Mouse (Mus musculus) liver, embryonic 14.5 days (tissue): Measurements from ENCODE around the gene Tmcc1. TPM values are rescaled to one million over a fixed set of nuclear protein-coding genes. Genes with fewer than 3 reads are reported as not detected.
"Not testable (repeated sequence)": the region's sequence is repeated elsewhere in the genome, so short reads cannot be mapped to it uniquely, and the experiment has no call there.

Experiments
- ATAC-seq: fragments of 200-750 bp; cut with Nextera tagmentation; 2 replicates; pipeline ENCODE4 v1.8.0; 2017; ENCODE audit warnings: moderate number of reproducible peaks, mild to moderate bottlenecking, moderate library complexity; ENCODE audit not compliant: insufficient read depth
- DNase-seq, 3 experiments: peaks; one replicate each; pipeline ENCODE4 v3.0.0-alpha.2; 2012 to 2013; ENCODE audit warnings: low read depth in 3 of 3, low spot score in 3 of 3
- H3K27ac ChIP-seq: fragments of 300-500 bp; sonication (generic); 2 replicates; pipeline ENCODE4 v1.5.1; 2014; ENCODE audit warnings: moderate library complexity, mild to moderate bottlenecking, control low read depth, inconsistent platforms
- H3K27me3 ChIP-seq: fragments of 300-500 bp; sonication (generic); 2 replicates; pipeline ENCODE4 v1.6.1; 2014; ENCODE audit warnings: mild to moderate bottlenecking, low read length, moderate library complexity; ENCODE audit not compliant: control insufficient read depth, insufficient read depth
- H3K36me3 ChIP-seq: fragments of 300-500 bp; sonication (generic); replicated peaks from 2 replicates; pipeline ENCODE4 v1.6.1; 2014; ENCODE audit warnings: low read depth; ENCODE audit not compliant: control insufficient read depth, insufficient read depth
- H3K4me1 ChIP-seq, 2 experiments: fragments of 200-500 bp in 1 of 2; fragments of 300-500 bp in 1 of 2; sonication (generic) in 1 of 2; replicated peaks; 2 replicates each; pipeline ENCODE4 v1.6.1; 2012 to 2014; ENCODE audit warnings: antibody characterized with exemption in 1 of 2, inconsistent platforms in 1 of 2, low read length in 1 of 2; ENCODE audit not compliant: control insufficient read depth in 2 of 2, insufficient read depth in 2 of 2
- H3K4me2 ChIP-seq: fragments of 300-500 bp; sonication (generic); 2 replicates; pipeline ENCODE4 v1.6.1; 2014; ENCODE audit warnings: low read depth, mild to moderate bottlenecking, control low read depth, moderate library complexity
- H3K4me3 ChIP-seq, 2 experiments: fragments of 200-500 bp in 1 of 2; fragments of 300-500 bp in 1 of 2; sonication (generic) in 1 of 2; 2 replicates each; pipeline ENCODE4 v1.5.1; 2012 to 2014; ENCODE audit warnings: low read depth in 2 of 2, low read length in 2 of 2, mild to moderate bottlenecking in 2 of 2, control low read depth in 1 of 2, inconsistent platforms in 1 of 2, moderate library complexity in 1 of 2; ENCODE audit not compliant: insufficient read depth in 1 of 2
- H3K9ac ChIP-seq: fragments of 300-500 bp; sonication (generic); replicated peaks from 2 replicates; pipeline ENCODE4 v1.6.1; 2014; ENCODE audit warnings: mild to moderate bottlenecking, control low read depth, moderate library complexity
- H3K9me3 ChIP-seq: fragments of 300-500 bp; sonication (generic); 2 replicates; pipeline ENCODE4 v1.6.1; 2016; ENCODE audit warnings: low read length, mixed read lengths; ENCODE audit not compliant: control insufficient read depth
- CTCF ChIP-seq: IDR thresholded peaks from 2 replicates; pipeline ENCODE4 v1.5.1; 2016; ENCODE audit warnings: antibody characterized with exemption, low read depth, control low read depth
- EP300 ChIP-seq: IDR thresholded peaks from 2 replicates; pipeline ENCODE4 v1.6.1; 2016; ENCODE audit warnings: antibody characterized with exemption, low read depth
- WGBS: fragments of 180-500 bp; shearing (Covaris S2); extraction: QIAGEN DNeasy Blood & Tissue Kit; methylation state at CpG from one replicate; pipeline ENCODE4 v1.1.7; 2014; ENCODE audit not compliant: insufficient replicate concordance; 5-methylcytosine and 5-hydroxymethylcytosine counted together
- polyA plus RNA-seq, 2 experiments: library from polyadenylated mRNA; depleted of rRNA in 1 of 2; stranded (reverse) in 1 of 2; unstranded in 1 of 2; fragments of >200 nt; fragmentation: Nextera tagmentation in 1 of 2; extraction: Ambion mirVana in 1 of 2; gene quantifications; 2 replicates each; pipeline versions ENCODE4 v1.2.1 to v1.2.3; 2012 to 2014

Gene Tmcc1
- 2.1 and 3.2 TPM in 2 replicates for polyA plus RNA-seq (2012; rRNA removed)
- 2.6 and 2.8 TPM in 2 replicates for polyA plus RNA-seq (2014; fragmentation: Nextera tagmentation; extraction: Ambion mirVana)

DNA sequence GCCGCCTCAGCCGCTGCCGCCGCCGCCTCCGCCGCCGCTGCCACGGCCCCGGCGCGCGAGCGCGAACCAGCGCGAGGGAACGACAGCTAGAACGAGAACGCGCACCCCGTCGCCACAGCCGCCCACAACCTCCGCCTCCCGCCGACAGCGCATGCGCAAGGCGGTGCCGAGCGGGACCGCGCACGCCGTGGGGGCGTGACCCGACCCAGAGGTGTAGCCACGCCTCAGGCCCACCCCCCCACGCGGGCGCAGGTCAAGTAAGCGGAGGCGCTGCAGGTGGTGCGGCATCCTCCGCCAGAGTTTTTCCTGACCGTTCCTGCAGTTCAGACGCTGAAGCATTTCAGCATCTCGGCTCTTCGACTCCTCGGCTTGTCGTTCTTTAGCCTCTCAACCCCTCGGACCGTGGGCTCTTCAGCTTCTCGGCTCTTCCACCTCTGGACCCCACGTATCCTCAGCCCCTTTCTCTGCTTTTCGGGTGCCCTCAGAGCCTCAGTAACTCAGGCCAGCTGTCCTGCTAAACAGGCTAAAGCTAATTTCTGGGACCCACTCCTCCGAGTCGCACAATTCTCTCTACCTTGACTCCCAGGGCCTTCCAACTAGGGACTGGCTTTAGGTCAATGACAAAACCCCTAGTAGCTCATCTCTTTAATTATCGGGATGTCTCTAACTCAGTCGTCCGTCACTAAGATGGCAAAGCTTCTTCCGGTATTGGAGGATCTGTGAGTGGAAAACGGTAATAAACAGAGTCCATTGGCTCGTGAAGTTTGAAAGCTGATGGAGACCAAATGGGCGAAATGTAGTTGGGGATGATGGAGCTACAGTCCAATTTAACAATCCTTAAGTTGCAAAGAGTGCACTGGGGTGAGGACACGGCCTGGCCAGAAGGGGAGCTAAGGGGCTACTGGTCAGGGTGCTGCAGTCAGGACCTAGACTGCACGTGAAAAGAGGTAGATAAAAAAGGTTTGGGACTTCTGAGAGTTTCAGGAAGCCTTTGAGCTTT is at the start of gene Tmcc1:
Gene Tmcc1, minus strand, starts transcription at position 93 of the 1,000 bp plus-strand sequence.
- peak; percentile 97 for ATAC-seq
- Histone ChIP-seq H3K9me3 (no peaks in the 10 kb centered on the region), H3K4me1 (peaks cover 0 to 13% of the 10 kb centered on the region in 2 experiments; a peak in 2 of 4 replicates), H3K9ac (peak within 1 kb of the TSS; percentile 76), H3K4me3 (peak within 1 kb of the TSS; percentile 81 to 89), H3K27ac (no peak within 1 kb of the TSS), H3K4me2 (peak within 1 kb of the TSS; percentile 100), H3K36me3 (no peaks in the 10 kb centered on the region), H3K27me3 (no peaks in the 10 kb centered on the region)
- under 1% methylated on average over 63 of the region's 68 CpGs for WGBS
- peak; percentile 85 to 88 (median 88) for DNase-seq
- TF ChIP-seq CTCF (no peak), EP300 (no peak)

GRCm38 (mm10) chr6:116240371-116240770 is 47.1 kb upstream of the Tmcc1 start:
- no peak overlapping the region for H3K27ac ChIP-seq
- no peaks in the 10 kb centered on the region for H3K9me3 ChIP-seq
- H3K9ac ChIP-seq, result no peak overlapping the region
- 58% methylated on average over 2 of the region's 2 CpGs for WGBS
- H3K36me3 ChIP-seq, result no peaks in the 10 kb centered on the region; the same call in none of the 2 replicates
- TF ChIP-seq EP300 (no peak), CTCF (no peak)
- no peaks in the 10 kb centered on the region for H3K27me3 ChIP-seq
- no peaks in the 10 kb centered on the region for H3K4me1 ChIP-seq
- no peak overlapping the region for H3K4me3 ChIP-seq
- ATAC-seq (no peak), DNase-seq (no peak)
- no peak overlapping the region for H3K4me2 ChIP-seq

- Histone ChIP-seq H3K27ac (no peak overlapping the region), H3K27me3 (no peaks in the 10 kb centered on the region), H3K9me3 (no peaks in the 10 kb centered on the region), H3K4me1 (no peaks in the 10 kb centered on the region), H3K36me3 (no peaks in the 10 kb centered on the region; the same call in none of the 2 replicates), H3K4me2 (no peak overlapping the region), H3K9ac (no peak overlapping the region), H3K4me3 (no peak overlapping the region)
- 71% methylated on average over 5 of the region's 5 CpGs for WGBS
- ATAC-seq, result no peak
- TF ChIP-seq EP300 (no peak), CTCF (no peak)
- no peak for DNase-seq
These were observed 44.8 kb upstream of the Tmcc1 start for GRCm38 (mm10) chr6:116238083-116238482.

GRCm38 (mm10) chr6:116235336-116235735 is 42.0 kb upstream of the Tmcc1 start:
- Histone ChIP-seq H3K36me3 (no peaks in the 10 kb centered on the region; the same call in 1 of the 2 replicates), H3K9me3 (no peaks in the 10 kb centered on the region), H3K9ac (no peak overlapping the region), H3K4me2 (no peak overlapping the region), H3K4me1 (no peaks in the 10 kb centered on the region), H3K27me3 (no peaks in the 10 kb centered on the region), H3K27ac (no peak overlapping the region), H3K4me3 (no peak overlapping the region)
- TF ChIP-seq CTCF (no peak), EP300 (no peak)
- 73% methylated on average over 5 of the region's 5 CpGs for WGBS
- DNase-seq, result no peak
- no peak for ATAC-seq

DNA sequence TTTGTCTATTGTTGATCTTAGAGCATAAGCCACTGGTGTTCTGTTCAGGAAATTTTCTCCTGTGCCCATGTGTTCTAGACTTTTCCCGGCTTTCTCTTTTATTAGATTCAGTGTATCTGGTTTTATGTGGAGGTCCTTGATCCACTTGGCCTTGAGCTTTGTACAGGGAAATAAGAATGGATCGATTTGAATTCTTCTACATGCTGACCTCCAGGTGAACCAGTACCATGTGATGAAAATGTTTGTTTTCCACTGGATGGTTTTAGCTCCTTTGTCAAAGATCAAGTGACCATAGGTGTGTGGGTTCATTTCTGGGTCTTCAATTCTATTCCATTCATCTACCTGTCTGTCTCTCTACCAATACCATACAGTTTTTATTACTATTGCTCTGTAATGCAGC is 41.5 kb upstream of the Tmcc1 start:
- H3K27ac ChIP-seq, H3K9me3 ChIP-seq, H3K9ac ChIP-seq, H3K36me3 ChIP-seq, DNase-seq, ATAC-seq, H3K4me3 ChIP-seq, H3K4me2 ChIP-seq, H3K4me1 ChIP-seq, H3K27me3 ChIP-seq: not testable (repeated sequence)
- 56% methylated on average over 2 of the region's 2 CpGs for WGBS
